Mouse (Mus musculus) liver, postnatal 0 days (tissue): ENCODE results near the gene Slc22a12.

Experiments used
- CTCF ChIP-seq: sonication (generic); IDR thresholded peaks from 2 replicates; pipeline ENCODE4 v1.5.1; 2016; ENCODE audit warnings: antibody characterized with exemption, low read depth
- EP300 ChIP-seq: IDR thresholded peaks from 2 replicates; pipeline ENCODE4 v1.6.1; 2016; ENCODE audit warnings: antibody characterized with exemption, low read depth, mild to moderate bottlenecking

GRCm38 (mm10) chr19:6538546-6538945 lies 4.3 kb downstream of the Slc22a12 start:
- TF ChIP-seq CTCF, result no peak
- no peak for TF ChIP-seq EP300
